Mouse (Mus musculus) MEL (cell line): ENCODE measurements around the gene Insm1.

Experiments
- BHLHE40 ChIP-seq: IDR thresholded peaks from 2 replicates; pipeline ENCODE4 v1.6.1; 2012; ENCODE audit warnings: low read depth, mild to moderate bottlenecking, inconsistent platforms, low read length, improper control_type of control experiment, borderline replicate concordance
- CTCF ChIP-seq, 3 experiments: IDR thresholded peaks in 2 of 3; conservative IDR thresholded peaks in 1 of 3; 2 replicates each; pipeline ENCODE4 v1.5.1; 2011 to 2012; ENCODE audit warnings: low read length in 3 of 3, low read depth in 2 of 3, mild to moderate bottlenecking in 2 of 3, improper control_type of control experiment in 1 of 3, inconsistent platforms in 1 of 3, mixed read lengths in 1 of 3, moderate library complexity in 1 of 3; ENCODE audit not compliant: control insufficient read depth in 1 of 3, insufficient read depth in 1 of 3, poor library complexity in 1 of 3, severe bottlenecking in 1 of 3
- E2F4 ChIP-seq: IDR thresholded peaks from 2 replicates; pipeline ENCODE4 v1.6.1; 2011; ENCODE audit warnings: low read depth, low read length, improper control_type of control experiment, borderline replicate concordance
- ELF1 ChIP-seq: IDR thresholded peaks from 2 replicates; pipeline ENCODE4 v1.6.1; 2014; ENCODE audit warnings: low read depth, mild to moderate bottlenecking, inconsistent platforms, low read length, improper control_type of control experiment, moderate library complexity
- HCFC1 ChIP-seq: IDR thresholded peaks from 2 replicates; pipeline ENCODE4 v1.6.1; 2012; ENCODE audit warnings: low read depth, mild to moderate bottlenecking, inconsistent platforms, low read length, improper control_type of control experiment, moderate library complexity
- MAZ ChIP-seq: IDR thresholded peaks from 2 replicates; pipeline ENCODE4 v1.6.1; 2012; ENCODE audit warnings: low read depth, mild to moderate bottlenecking, inconsistent platforms, low read length, improper control_type of control experiment
- MYB ChIP-seq: IDR thresholded peaks from 2 replicates; pipeline ENCODE4 v1.6.1; 2011; ENCODE audit warnings: mild to moderate bottlenecking, low read depth, low read length, improper control_type of control experiment
- MYC ChIP-seq: IDR thresholded peaks from 2 replicates; pipeline ENCODE4 v1.6.1; 2011; ENCODE audit warnings: low read depth, mild to moderate bottlenecking, low read length, improper control_type of control experiment, moderate library complexity
- POLR2A ChIP-seq, 2 experiments: IDR thresholded peaks; 2 replicates each; pipeline ENCODE4 v1.6.1; 2011 to 2012; ENCODE audit warnings: low read length in 2 of 2, mild to moderate bottlenecking in 2 of 2, control low read depth in 1 of 2, improper control_type of control experiment in 1 of 2, low read depth in 1 of 2, moderate library complexity in 1 of 2; ENCODE audit not compliant: control insufficient read depth in 1 of 2, insufficient read depth in 1 of 2, poor library complexity in 1 of 2
- USF1 ChIP-seq: IDR thresholded peaks from 2 replicates; pipeline ENCODE4 v1.6.1; 2014; ENCODE audit warnings: low read depth, mild to moderate bottlenecking, inconsistent platforms, low read length, improper control_type of control experiment, moderate library complexity
- ZC3H11A ChIP-seq: IDR thresholded peaks from 2 replicates; pipeline ENCODE4 v1.6.1; 2012; ENCODE audit warnings: low read depth, mild to moderate bottlenecking, inconsistent platforms, low read length, improper control_type of control experiment
- ZNF384 ChIP-seq: IDR thresholded peaks from 2 replicates; pipeline ENCODE4 v1.6.1; 2012; ENCODE audit warnings: low read depth, mild to moderate bottlenecking, inconsistent platforms, low read length, improper control_type of control experiment

GRCm38 (mm10) chr2:146266539-146266938, 44.8 kb downstream of the Insm1 start:
- no peak for TF ChIP-seq CTCF (IDR thresholded peaks at IDR 0.05 in 2 of 3, conservative IDR thresholded peaks at IDR 0.05 in 1 of 3; ENCODE audit: control insufficient read depth in 1 of 3, insufficient read depth in 1 of 3, low read depth in 2 of 3, low read length in 3 of 3, poor library complexity in 1 of 3, severe bottlenecking in 1 of 3)
- TF ChIP-seq POLR2A (IDR thresholded peaks at IDR 0.05; ENCODE audit: control insufficient read depth in 1 of 2, insufficient read depth in 1 of 2, low read depth in 1 of 2, low read length in 2 of 2, poor library complexity in 1 of 2) = no peak
- TF ChIP-seq BHLHE40 = no peak
- TF ChIP-seq USF1 = no peak
- no peak for TF ChIP-seq E2F4
- TF ChIP-seq ELF1 = no peak
- TF ChIP-seq MYB = no peak
- no peak for TF ChIP-seq HCFC1
- no peak for TF ChIP-seq ZNF384
- TF ChIP-seq MYC = no peak
- TF ChIP-seq ZC3H11A = no peak
- no peak for TF ChIP-seq MAZ
